Mouse (Mus musculus) induced T-regulatory cell, adult 2 months (primary cell): ENCODE measurements around the gene Zbed4.
"Not testable (repeated sequence)": the region's sequence is repeated elsewhere in the genome, so short reads cannot be mapped to it uniquely, and the experiment has no call there.

Experiments
- DNase-seq: peaks from one replicate; pipeline ENCODE4 v3.0.0-alpha.2; 2012; ENCODE audit warnings: low read depth

The Zbed4 gene

DNA sequence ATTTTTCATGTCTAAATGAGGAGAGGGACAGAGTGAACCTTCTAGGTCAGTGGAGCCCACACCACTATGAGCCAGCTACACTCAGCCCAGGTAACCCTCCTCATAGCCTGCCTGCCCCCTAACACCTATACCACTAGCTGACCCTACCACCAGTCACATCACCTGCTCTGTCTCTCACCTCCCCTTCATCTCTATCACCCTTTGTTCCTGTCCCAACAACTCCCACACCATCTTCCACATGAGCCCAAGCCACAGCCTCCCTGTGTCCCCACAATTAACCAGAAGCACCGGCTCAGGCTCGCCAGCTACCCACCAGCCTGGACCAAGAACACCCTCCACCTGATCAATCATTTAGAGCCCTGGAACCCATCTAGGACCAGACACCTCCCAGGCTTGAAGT lies 58.9 kb downstream of the Zbed4 start:
- no peak for DNase-seq

DNA sequence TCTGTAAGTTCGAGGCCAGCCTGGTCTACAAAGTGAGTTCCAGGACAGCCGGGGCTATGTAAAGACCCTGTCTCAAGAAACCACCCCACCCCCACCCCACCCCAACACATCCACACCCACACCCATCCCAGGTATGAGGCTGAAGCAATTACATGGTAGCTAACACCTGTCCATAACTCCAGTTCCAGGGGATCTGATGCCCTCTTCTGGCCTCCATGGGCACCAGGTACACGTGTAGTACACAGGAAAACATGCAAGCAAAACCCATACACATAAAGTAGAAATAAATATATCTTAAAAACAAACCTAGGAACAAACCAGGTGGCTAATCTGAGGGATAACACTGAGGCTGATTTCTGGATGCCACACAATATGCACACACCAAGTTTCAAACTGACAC lies 61.8 kb downstream of the Zbed4 start:
- no peak for DNase-seq

DNA sequence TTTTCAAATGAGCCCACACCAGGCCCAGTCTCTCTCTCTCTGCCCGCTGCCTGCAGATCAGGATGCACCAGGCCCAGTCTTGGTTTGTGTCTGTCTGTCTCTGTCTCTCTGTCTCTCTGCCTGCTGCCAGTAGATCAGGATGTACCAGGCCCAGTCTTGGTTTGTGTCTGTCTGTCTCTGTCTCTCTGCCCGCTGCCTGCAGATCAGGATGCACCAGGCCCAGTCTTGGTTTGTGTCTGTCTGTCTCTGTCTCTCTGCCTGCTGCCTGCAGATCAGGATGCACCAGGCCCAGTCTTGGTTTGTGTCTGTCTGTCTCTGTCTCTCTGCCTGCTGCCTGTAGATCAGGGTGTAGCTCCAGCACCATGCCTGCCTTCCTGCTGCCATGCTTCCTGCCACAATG lies 62.4 kb downstream of the Zbed4 start:
- not testable (repeated sequence) for DNase-seq

DNA sequence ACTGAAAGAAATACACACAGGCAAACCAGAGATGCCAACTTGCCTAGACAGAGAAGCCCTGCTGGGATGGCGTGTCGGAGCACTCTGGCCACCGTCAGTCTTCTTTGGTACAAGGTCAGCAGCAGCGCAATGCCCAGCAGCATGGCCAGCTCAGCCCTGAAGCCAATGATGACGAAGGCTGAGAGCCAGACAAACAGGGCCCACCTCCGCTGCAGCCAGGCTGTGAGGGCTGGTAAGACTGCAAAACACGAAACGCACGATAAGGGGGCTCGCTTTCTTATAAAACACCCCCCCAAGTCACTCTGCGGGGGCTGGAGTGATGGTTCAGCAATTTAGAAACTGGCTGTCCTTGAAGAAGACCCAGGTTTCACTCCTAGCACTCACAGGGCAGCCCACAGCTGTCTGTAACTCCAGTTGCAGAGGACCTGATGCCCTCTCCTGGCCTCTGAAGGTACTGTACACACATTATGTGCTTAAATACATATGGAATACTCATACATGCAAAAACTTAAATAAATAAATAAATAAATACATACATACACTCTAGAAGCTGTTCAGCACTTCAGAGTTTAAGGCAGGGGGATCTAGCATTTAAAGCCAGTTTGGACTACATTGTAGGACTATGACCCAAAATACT lies 63.1 kb downstream of the Zbed4 start:
- DNase-seq: peak; percentile 45

DNA sequence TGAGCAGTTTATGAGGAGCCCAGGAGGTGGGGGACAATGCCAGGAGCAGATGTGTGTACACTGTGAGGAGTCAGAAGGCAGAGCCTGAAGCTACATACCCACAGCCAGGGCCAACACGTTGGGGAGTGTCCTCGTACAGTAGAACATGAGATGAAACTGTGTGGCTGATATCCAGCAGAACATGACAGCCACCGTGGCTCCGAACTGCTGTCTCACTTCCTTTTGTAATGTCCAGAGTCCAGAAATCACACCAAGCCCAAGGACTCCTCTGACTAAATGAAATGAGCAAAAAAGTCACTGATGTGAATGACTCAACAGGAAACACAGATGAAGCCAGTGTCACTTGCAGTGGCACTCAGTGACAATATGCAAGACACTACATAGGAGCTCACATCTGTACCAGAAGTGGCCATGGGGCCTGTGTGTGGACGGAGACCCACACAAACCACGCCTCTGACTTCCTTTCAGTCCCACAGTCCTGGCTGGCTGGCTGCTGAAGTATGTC lies 63.8 kb downstream of the Zbed4 start:
- DNase-seq: no peak

DNA sequence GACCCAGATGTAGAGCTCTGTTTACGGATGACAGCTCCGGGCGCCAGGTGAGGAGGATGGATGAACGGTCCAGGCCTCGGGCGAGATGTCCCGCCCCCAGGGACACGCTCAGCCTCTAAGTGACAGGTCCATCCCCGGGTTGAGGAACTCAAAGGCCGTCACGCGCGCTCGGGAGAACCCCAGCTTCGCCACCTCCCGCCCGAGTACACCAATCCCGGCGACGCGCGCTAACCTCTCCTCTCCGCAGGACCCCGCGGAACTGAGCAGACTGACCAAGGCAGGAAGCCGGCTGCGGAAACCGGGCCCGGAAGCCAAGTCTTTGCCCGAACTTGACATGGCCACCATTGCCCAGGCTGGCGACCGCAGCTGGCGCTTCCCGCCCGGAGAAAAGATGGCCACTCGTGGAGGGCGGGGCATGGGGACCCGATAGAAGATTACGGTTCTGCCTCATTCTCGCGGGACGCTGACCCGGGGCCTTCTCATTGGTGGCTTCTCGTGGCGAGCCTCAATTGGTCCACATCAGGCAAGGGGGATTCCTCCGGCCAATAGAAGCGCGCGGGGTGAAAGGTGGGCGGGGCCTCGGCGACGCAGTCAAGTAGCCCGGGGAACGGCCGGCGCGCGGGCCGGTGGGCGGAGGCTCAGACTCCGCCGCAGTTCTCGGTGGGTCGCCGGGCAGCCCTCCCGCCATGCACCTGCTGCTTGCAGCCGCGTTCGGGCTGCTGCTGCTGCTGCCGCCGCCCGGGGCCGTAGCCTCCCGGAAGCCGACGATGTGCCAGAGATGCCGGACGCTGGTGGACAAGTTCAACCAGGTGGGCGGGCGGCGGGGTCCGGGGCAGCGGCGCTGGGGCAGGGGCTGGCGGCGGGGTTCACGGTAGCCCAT lies 67.8 kb downstream of the Zbed4 start, which contains the start of the genes Alg12 and Creld2:
Gene Alg12, minus strand, starts transcription at position 293 of the 880 bp plus-strand sequence.
Gene Creld2, plus strand, starts transcription at position 621 of the 880 bp plus-strand sequence.
- peak; percentile 99 for DNase-seq

DNA sequence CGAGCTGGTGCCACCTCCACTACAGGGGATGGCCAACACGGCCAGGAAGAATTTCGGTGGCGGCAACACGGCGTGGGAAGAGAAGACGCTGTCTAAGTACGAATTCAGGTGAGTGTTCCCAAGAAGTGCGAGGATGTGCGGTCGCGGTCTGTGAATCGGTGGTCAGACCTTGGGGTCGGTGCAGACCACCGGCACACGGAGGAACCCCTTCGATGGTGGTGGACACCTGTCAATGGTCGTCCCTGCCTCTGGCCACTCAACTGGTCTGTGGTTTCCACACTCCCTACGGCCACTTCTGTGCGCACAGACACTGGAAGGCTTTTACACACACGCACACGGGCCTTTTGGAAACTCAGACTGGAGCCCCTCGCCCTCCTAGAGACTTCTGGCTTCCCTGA lies 68.4 kb downstream of the Zbed4 start:
- no peak for DNase-seq

DNA sequence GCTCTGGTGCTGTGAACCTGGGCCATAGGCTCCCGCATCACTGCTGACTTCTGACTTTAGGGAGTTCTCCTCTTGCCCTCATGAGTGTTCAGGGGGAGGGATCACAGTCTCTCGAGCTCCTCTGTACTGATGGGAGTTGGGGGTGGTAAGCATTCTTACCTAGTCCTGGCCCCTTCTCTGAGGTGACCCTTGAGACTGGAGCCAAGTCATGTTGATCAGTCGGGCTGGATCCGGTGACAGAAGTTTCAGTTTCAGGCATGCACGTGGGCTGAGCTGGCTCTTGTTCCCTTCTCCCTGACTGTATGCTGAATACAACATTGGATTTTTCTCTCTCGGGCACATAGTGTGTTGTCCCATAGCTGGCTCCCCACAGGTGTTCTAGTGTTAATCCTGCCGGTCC lies 69.9 kb downstream of the Zbed4 start:
- DNase-seq: no peak

DNA sequence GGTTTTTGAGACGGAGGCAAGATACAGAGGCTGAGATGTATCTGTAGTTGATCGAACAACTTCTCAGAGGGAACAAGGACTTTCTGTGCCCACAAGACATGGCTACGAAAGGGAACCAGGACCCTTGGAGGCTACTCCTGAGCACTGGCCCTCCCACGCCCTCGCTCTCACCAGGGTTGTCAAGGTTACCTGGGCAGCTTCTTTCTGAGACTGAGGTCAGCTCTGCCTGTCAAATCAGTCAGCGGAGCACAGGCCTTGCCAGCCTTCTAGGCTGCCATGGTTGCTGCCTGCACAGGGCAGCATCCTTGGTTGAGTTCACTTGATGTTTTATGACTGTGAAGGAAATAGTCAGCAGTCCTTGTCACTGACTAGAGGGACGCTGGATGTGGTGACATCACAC lies 71.1 kb downstream of the Zbed4 start:
- no peak for DNase-seq

DNA sequence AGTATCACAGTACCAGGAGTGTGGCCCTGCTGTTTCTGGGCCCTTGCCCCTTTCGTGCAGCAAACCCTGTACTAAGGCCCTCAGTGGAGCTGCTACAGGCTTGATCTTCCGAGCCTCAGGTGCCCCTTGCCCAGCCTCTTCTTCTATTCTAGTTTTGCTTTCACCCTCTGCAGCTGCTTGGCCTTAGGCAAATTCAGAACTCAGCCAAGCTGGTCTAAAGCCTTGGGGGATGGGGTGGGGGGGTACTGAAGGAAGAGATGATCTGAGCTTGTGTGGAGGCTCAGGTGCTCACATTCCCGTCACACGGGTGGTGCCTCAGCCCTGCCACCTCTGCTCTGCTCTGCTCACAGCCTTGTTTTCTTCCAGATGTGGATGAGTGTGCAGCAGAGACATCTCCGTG lies 71.9 kb downstream of the Zbed4 start:
- no peak for DNase-seq

DNA sequence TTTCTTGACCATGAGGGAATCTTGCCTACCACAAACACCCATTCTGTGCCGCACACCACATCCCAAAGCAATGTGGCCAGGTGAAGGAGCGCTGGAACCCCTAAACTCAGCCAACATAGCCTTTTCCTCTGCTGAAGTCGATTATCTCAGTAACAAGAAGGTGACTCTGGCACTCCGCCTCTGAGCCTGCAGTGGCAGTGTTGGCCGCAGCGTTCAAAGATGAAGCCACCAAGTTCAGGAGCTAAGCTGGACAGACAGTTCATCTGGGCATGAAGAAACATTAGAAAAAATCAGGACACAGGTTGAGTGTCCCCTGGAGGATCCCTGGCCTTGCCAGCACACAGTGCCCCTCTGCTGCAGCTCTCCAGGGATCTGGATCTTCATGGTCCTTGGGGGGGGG lies 76.0 kb downstream of the Zbed4 start:
- no peak for DNase-seq

DNA sequence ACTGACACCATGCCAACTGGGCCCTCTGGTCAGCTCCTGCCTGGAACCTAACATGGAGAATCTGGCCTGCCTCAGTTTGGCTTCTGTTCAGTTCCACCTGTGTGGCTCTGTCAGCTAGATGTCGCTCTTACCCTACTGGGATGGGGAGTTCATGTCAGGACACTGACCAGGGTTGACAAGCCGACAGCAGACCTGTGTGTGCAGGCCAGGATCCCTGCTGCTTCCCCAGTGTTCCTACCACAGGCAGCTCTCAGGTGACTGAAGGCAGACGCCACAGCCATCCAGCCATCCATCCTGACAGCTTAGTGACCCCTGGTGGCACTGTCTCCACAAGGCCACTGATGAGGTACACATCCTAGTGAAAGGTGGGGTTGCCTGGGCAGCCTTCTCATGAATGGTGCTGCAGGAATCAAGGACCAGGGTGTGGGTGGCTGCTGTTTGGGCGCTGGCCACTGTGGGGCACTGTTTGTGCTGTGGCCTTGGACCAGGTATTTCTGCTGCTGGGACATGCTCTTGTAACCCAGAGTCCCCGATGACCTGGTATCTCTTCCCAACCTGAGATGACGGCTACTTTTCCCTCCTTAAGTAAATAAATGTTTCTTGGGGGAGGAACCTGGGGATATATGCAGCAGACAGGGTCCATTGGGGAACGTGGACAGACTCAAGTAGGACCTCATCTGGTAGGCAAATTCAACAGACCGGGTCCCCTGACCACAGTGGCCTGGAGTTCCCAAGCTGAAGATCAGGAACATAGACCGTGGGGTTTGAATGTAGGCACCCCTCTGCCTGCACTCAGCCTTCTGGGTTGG lies 76.7 kb downstream of the Zbed4 start:
- DNase-seq: peak; percentile 73

DNA sequence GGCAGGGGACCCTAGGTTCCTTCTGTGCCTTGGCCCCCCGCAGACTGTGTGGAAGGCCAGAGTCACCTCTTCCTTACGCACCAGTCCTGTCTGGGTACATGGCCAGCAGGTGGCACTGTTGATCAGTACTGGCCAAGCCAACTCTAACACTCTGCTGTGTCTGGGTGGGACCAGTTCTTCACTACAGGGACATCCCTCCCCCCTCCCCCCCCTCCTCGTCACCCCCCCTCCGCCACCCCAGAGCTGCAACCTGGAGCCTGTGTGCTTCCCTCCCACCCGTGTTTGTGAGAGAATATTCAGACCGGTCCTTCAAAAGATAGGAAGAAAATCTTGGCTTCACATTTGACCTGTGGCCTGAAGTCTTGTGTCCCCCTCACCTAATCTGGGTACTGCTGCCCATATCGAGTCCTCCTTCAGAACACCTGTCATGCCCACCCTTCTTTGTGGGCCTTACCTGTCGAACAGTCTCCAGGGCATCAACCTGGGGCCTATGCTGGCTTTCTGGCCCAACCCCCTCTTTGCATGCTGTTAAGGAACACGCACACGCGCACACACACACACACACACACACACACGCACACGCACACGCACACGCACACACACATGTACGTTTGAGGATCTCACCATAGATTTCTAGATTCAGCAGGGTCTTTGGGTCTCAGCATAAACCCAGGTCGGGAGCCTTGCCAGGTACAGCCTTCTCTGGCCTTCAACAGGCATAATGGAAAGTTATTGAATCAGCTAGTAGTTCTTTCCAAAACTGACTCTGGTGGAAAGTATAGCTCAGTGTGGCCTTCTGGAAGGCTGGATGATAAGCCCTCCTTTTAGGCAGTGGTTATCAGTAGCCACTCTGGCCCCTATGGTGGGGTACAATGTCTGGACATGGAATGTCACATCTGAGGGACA lies 77.6 kb downstream of the Zbed4 start:
- DNase-seq: peak; percentile 92

DNA sequence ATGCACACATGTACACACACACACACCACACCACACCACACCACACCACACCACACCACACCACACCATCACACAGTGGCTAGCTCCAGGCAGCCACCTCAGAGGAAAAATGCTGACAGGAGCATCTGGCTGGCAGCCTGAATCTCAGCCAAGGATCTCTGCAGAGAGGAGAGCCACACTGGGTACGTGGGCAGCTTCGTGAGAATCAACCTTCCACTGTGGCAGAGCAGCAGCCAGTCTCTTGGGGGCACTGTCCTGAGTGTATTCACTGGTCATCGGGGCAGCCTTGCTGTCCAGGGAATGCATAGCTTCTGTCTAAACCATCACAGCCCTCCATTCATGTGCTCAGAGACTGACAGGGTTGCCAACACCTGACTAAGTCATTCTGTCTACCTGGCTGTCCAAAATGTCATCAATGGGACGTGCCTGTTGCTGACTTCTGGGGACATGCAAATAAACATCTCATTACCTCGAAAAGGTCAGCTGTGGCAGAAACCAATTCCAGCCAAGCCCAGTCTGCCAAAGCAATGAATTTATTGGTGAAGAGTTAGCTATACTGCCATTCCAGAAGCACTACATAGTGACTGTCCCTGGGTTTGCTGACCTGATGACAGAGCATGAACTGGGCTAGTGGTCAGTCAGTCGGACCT lies 78.5 kb downstream of the Zbed4 start:
- no peak for DNase-seq

DNA sequence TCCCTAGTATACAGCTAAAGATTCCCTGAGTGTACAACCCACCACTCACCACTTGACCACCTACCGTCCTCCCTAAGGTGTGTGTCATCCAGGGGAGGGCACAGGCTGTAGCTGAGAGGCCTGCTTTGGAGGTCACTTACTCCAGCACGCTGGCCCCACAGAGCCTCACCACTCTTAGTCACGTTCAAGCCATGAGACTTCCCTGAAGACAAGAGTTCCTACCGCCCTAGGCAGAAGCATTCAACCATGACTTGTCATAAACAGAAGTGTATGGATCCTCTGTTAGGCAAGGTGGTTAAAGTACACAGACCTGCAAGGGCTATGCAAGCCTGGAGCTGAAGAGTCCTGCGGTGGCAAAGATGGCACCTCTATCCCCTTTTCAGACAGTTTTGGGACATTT lies 79.2 kb downstream of the Zbed4 start:
- no peak for DNase-seq

DNA sequence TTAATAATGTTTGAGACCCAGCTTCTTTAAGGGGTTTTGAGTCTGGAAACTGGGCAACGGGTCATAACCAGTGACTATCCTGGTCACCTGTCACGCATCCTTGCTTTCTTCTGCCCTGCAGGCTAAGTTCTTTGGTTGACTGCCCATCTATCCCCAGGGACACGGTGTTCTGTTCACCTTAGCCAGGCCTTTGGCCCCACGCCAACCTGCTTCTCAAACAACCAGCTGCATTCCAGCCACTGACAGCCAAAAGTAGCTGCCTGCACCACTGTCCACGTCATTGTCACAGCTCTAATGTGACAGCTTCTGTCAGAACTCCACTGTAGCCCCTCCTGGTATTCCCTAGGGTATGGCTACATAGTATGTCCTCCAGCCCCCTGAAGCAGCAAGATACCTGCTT lies 80.0 kb downstream of the Zbed4 start:
- no peak for DNase-seq

DNA sequence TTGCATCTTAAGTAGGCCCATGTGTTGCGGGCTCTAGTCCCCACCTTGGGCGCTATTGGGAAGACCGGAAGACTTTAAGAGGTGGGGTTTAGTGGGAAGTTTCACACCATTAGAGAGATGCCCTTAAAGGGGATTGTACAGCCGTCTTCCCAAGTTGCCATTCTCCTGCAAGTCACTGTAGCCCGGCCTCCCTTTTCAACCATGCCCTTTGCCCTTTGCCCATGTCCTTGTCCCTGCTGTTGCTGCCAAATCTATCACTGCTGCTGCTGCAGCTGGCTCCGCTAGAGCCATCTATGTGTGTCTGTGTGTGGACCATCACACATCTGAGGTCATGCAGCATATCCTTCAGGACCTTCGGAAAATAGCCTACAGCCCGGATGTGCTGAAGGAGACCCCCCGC lies 81.1 kb downstream of the Zbed4 start:
- DNase-seq: no peak
